Mouse (Mus musculus): Measurements from ENCODE around the gene Gm572. TPM values are rescaled to one million over a fixed set of nuclear protein-coding genes. Genes with fewer than 3 reads are reported as not detected.

Gene Gm572
- total and polyA plus RNA-seq, 3 experiments = not detected

- Histone ChIP-seq H3K9me3 (replicated peaks; ENCODE audit: insufficient read depth, low read length) (no peaks in the 10 kb centered on the region), H3K4me1 (ENCODE audit: control insufficient read depth in 1 of 2, insufficient read depth in 2 of 2, low read length in 2 of 2) (peaks cover 0 to 3% of the 10 kb centered on the region in 2 experiments; a peak in 1 of 4 replicates), H3K9ac (ENCODE audit: control insufficient read depth, low read depth, low read length, poor library complexity, severe bottlenecking) (no peak overlapping the region), H3K36me3 (ENCODE audit: control insufficient read depth in 1 of 2, insufficient read depth in 2 of 2, low read length in 2 of 2) (no peaks in the 10 kb centered on the region), H3K27ac (ENCODE audit: control insufficient read depth, low read depth, low read length) (no peak overlapping the region), H3K27me3 (ENCODE audit: control insufficient read depth in 1 of 2, insufficient read depth in 2 of 2, low read length in 2 of 2) (no peaks in the 10 kb centered on the region; a peak in 2 of 4 replicates), H3K4me3 (ENCODE audit: control insufficient read depth in 1 of 2, insufficient read depth in 1 of 2, low read depth in 2 of 2, low read length in 2 of 2) (no peak overlapping the region), H3K79me2 (ENCODE audit: control insufficient read depth, insufficient read depth, low read length, poor library complexity) (no peaks in the 10 kb centered on the region)
- TF ChIP-seq RAD21 (IDR thresholded peaks at IDR 0.05; ENCODE audit: low read depth, low read length) (peak; percentile 68), SMC3 (IDR thresholded peaks at IDR 0.05; ENCODE audit: low read depth, low read length) (peak; percentile 56), GATA1 (IDR thresholded peaks at IDR 0.05; ENCODE audit: low read depth, low read length) (no peak), SIN3A (IDR thresholded peaks at IDR 0.05; ENCODE audit: low read length) (no peak), CTCF (IDR thresholded peaks at IDR 0.05 in 2 of 3, conservative IDR thresholded peaks at IDR 0.05 in 1 of 3; ENCODE audit: control insufficient read depth in 1 of 3, insufficient read depth in 1 of 3, low read depth in 2 of 3, low read length in 3 of 3, poor library complexity in 1 of 3, severe bottlenecking in 1 of 3) (peak; percentile 70 to 85 (median 74)), USF1 (IDR thresholded peaks at IDR 0.05; ENCODE audit: low read depth, low read length) (no peak), ZNF384 (IDR thresholded peaks at IDR 0.05; ENCODE audit: low read depth, low read length) (no peak), POLR2AphosphoS2 (IDR thresholded peaks at IDR 0.05; ENCODE audit: low read length) (no peak), MEF2A (IDR thresholded peaks at IDR 0.05; ENCODE audit: extremely low read depth, insufficient replicate concordance, low read depth, low read length, poor library complexity, severe bottlenecking) (no peak), CHD2 (IDR thresholded peaks at IDR 0.05; ENCODE audit: low read length) (no peak), NELFE (IDR thresholded peaks at IDR 0.05; ENCODE audit: low read depth, low read length) (no peak), TAL1 (IDR thresholded peaks at IDR 0.05; ENCODE audit: low read length) (no peak), MYB (IDR thresholded peaks at IDR 0.05; ENCODE audit: low read depth, low read length) (no peak), ZC3H11A (IDR thresholded peaks at IDR 0.05; ENCODE audit: low read depth, low read length) (0 out of 2 replicates have a peak, but pooled peaks have one; percentile 27), TBP (IDR thresholded peaks at IDR 0.05; ENCODE audit: low read depth, low read length) (no peak), MXI1 (IDR thresholded peaks at IDR 0.05; ENCODE audit: low read depth, low read length) (no peak), MAFK (IDR thresholded peaks at IDR 0.05; ENCODE audit: borderline replicate concordance, low read depth, low read length) (no peak), UBTF (IDR thresholded peaks at IDR 0.05; ENCODE audit: borderline replicate concordance, insufficient read depth, low read depth, low read length) (no peak), USF2 (IDR thresholded peaks at IDR 0.05; ENCODE audit: borderline replicate concordance in 1 of 2, insufficient read depth in 1 of 2, low read depth in 1 of 2, low read length in 2 of 2) (no peak), EP300 (IDR thresholded peaks at IDR 0.05; ENCODE audit: low read depth in 1 of 2, low read length in 2 of 2) (no peak)
- peak; percentile 54 for DNase-seq (ENCODE audit: low read depth, low spot score)
Observed at GRCm38 (mm10) chr4:148704756-148705155, 61.6 kb downstream of the Gm572 start.

DNA sequence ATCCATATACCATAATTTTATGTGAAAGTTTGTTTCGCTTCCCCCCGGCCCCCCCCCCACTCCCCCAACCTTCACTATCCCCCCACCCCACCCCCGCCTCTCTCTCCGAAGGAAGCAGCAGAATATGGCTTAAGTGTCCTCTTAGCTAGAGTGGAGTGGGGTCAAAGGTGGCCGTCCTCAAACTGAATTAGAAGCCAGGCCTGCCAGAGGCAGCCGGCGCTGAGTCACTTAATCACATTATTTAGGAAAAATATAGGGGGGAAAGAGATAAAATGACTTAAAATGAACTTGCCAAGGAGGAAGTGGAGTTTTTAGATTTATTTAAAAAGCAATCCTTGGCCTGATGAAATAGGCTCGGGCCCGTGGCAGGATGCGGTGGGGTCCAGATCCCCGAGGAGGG is 65.7 kb downstream of the Gm572 start:
- TF ChIP-seq MAFK (IDR thresholded peaks at IDR 0.05; ENCODE audit: borderline replicate concordance, low read depth, low read length) (no peak), RCOR1 (IDR thresholded peaks at IDR 0.05; ENCODE audit: low read depth, low read length) (no peak), ZNF384 (IDR thresholded peaks at IDR 0.05; ENCODE audit: low read depth, low read length) (no peak)
- no peaks in the 10 kb centered on the region; a peak in 1 of 4 replicates for H3K27me3 ChIP-seq (ENCODE audit: control insufficient read depth in 1 of 2, insufficient read depth in 2 of 2, low read length in 2 of 2)
- DNase-seq (ENCODE audit: low read depth, low spot score) = no peak
- H3K9ac ChIP-seq (ENCODE audit: control insufficient read depth, low read depth, low read length, poor library complexity, severe bottlenecking) = no peak overlapping the region
- H3K36me3 ChIP-seq (ENCODE audit: control insufficient read depth in 1 of 2, insufficient read depth in 2 of 2, low read length in 2 of 2) = no peaks in the 10 kb centered on the region; a peak in 1 of 4 replicates
- H3K79me2 ChIP-seq (ENCODE audit: control insufficient read depth, insufficient read depth, low read length, poor library complexity) = no peaks in the 10 kb centered on the region
- H3K9me3 ChIP-seq (replicated peaks; ENCODE audit: insufficient read depth, low read length) = no peaks in the 10 kb centered on the region
- peaks cover 0 to 9% of the 10 kb centered on the region in 2 experiments; a peak in 2 of 4 replicates for H3K4me1 ChIP-seq (ENCODE audit: control insufficient read depth in 1 of 2, insufficient read depth in 2 of 2, low read length in 2 of 2)
- no peak overlapping the region for H3K4me3 ChIP-seq (ENCODE audit: control insufficient read depth in 1 of 2, insufficient read depth in 1 of 2, low read depth in 2 of 2, low read length in 2 of 2)
- no peak overlapping the region for H3K27ac ChIP-seq (ENCODE audit: control insufficient read depth, low read depth, low read length)

Measured in MEL (cell line).